In genomic region chr1:72123434-72124297, GRCm38 (mm10) we compare ENCODE assay signal across 8 mouse cellular contexts.
DNase-seq lines count a peak whose midpoint lies in the region; ATAC-seq lines count a peak whose summit lies in the region.

No protein-coding gene starts in this region.

- H3K4me2 ChIP-seq in hindbrain, embryonic 13.5 days: peak overlapping the region; percentile 41

- H3K27ac ChIP-seq in hindbrain, embryonic 13.5 days: no peak overlapping the region

- no peaks in the 10 kb centered on the region for H3K27me3 ChIP-seq in hindbrain, embryonic 13.5 days

- peak; percentile 70 for DNase-seq in Muller cell, postnatal 12 days (ENCODE audit: inconsistent ontology term)
- peak; percentile 71 for DNase-seq in cerebellum, adult 9-10 months
- peak; percentile 72 to 89 for DNase-seq in frontal cortex, postnatal 14 days (ENCODE audit: low spot score in 2 of 2)
- peak; percentile 96 to 100 for DNase-seq in layer of hippocampus, postnatal 25 days (ENCODE audit: extremely low spot score in 1 of 2, low spot score in 1 of 2)
- DNase-seq in lung, postnatal 4 days: peak; percentile 82 to 89
- DNase-seq in retina, postnatal 7 days (ENCODE audit: low read depth, low spot score): peak; percentile 74
- DNase-seq in urinary bladder, postnatal 10 days (ENCODE audit: low spot score): peak; percentile 82

- H3K4me1 ChIP-seq in hindbrain, embryonic 13.5 days (replicated peaks): no peaks in the 10 kb centered on the region; the same call in 1 of the 2 replicates

- H3K9me3 ChIP-seq in hindbrain, embryonic 13.5 days: no peaks in the 10 kb centered on the region

- H3K36me3 ChIP-seq in hindbrain, embryonic 13.5 days: no peaks in the 10 kb centered on the region

- WGBS in hindbrain, embryonic 13.5 days: 25% methylated on average over 23 of the region's 23 CpGs

- peak; percentile 80 for ATAC-seq in hindbrain, embryonic 13.5 days (ENCODE audit: low FRiP score)

- no peak overlapping the region for H3K9ac ChIP-seq in hindbrain, embryonic 13.5 days

- peak overlapping the region; percentile 23 for H3K4me3 ChIP-seq in hindbrain, embryonic 13.5 days
